Mouse (Mus musculus): Measurements from ENCODE around the gene Dcp1b. TPM values are rescaled to one million over a fixed set of nuclear protein-coding genes. Genes with fewer than 3 reads are reported as not detected.

Gene Dcp1b
- polyA plus RNA-seq, 1 experiment from 2014 or later, result 10.6 TPM

- Histone ChIP-seq H3K4me2 (ENCODE audit: low read length) (no peak overlapping the region), H3K9me3 (ENCODE audit: control insufficient read depth, low read length) (peaks cover 2% of the 10 kb centered on the region; the same call in 1 of the 2 replicates), H3K27me3 (replicated peaks; ENCODE audit: control insufficient read depth, insufficient read depth, low read length) (no peaks in the 10 kb centered on the region), H3K4me3 (ENCODE audit: low read length) (no peak overlapping the region), H3K9ac (ENCODE audit: low read depth, low read length) (no peak overlapping the region), H3K36me3 (ENCODE audit: control insufficient read depth, insufficient read depth, low read length) (no peaks in the 10 kb centered on the region), H3K4me1 (ENCODE audit: control insufficient read depth, insufficient read depth, low read depth, low read length) (no peaks in the 10 kb centered on the region), H3K27ac (ENCODE audit: low read depth, low read length) (no peak overlapping the region)
- 73% methylated on average over 4 of the region's 4 CpGs for WGBS
- ATAC-seq, result no peak
Observed at GRCm38 (mm10) chr6:119145109-119145508, 29.9 kb upstream of the Dcp1b start.

DNA sequence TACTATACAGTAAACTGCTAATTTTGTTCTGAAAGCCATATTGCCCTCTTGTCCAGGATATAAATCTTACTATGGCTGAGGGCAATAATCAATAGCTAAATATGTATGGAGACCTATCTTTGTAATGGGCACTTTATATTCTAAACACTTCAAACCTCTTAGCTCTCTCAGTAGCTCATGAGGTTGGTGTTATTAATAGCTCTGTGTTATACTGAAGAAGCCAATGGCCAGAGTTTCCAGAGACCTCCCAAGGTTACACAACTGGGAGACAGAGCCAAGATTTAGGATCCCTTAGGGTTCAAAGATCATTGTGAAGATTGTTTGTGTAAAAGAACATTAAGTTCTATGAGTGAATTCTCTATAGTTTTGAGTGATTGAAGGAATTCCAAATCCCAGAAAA, 9.4 kb upstream of the Dcp1b start:
- no peak overlapping the region for H3K27ac ChIP-seq (ENCODE audit: low read depth, low read length)
- no peak overlapping the region for H3K4me3 ChIP-seq (ENCODE audit: low read length)
- H3K27me3 ChIP-seq (replicated peaks; ENCODE audit: control insufficient read depth, insufficient read depth, low read length), result no peaks in the 10 kb centered on the region
- no peak for ATAC-seq
- H3K9ac ChIP-seq (ENCODE audit: low read depth, low read length), result no peak overlapping the region
- H3K4me2 ChIP-seq (ENCODE audit: low read length), result no peak overlapping the region
- H3K4me1 ChIP-seq (ENCODE audit: control insufficient read depth, insufficient read depth, low read depth, low read length), result no peaks in the 10 kb centered on the region
- H3K9me3 ChIP-seq (ENCODE audit: control insufficient read depth, low read length), result no peaks in the 10 kb centered on the region
- H3K36me3 ChIP-seq (ENCODE audit: control insufficient read depth, insufficient read depth, low read length), result no peaks in the 10 kb centered on the region

GRCm38 (mm10) chr6:119174307-119175074, 562 bp upstream of the Dcp1b start:
- H3K4me2 ChIP-seq (ENCODE audit: low read length), result peak overlapping the region; percentile 62

DNA sequence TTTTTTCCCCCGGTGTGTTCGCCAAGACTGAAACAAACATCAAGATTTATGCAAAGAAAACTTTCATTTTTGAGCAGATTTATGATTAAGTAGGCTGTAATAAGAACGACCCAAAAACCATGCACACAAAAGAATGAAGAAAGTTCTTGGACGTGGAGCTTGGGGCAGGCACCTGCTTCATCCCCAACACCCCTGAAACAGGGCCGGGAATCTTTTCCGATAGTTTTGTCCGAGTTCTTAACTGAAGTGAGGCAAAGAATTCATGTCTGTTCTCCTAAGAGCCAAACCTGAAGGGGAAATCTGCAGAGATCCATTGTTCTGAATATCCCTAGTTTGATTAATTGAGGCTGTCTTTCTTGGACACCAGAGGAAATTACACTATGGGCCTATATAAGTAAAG, 1.1 kb downstream of the Dcp1b start:
- no peak for ATAC-seq
- Histone ChIP-seq H3K4me2 (ENCODE audit: low read length) (peak overlapping the region; percentile 56), H3K9ac (ENCODE audit: low read depth, low read length) (no peak overlapping the region)

More at GRCm38 (mm10) chr6:119174307-119175074, 562 bp upstream of the Dcp1b start:
- H3K4me3 ChIP-seq (ENCODE audit: low read length), result peak overlapping the region; percentile 77
- peak overlapping the region; percentile 94 for H3K27ac ChIP-seq (ENCODE audit: low read depth, low read length)
- WGBS, result 53% methylated on average over 12 of the region's 12 CpGs
- peak overlapping the region; percentile 93 for H3K9ac ChIP-seq (ENCODE audit: low read depth, low read length)
- peak; percentile 22; the same call in 1 of the 2 replicates for ATAC-seq
- H3K27me3 ChIP-seq (replicated peaks; ENCODE audit: control insufficient read depth, insufficient read depth, low read length), result no peaks in the 10 kb centered on the region
- no peaks in the 10 kb centered on the region for H3K36me3 ChIP-seq (ENCODE audit: control insufficient read depth, insufficient read depth, low read length)
- peaks cover 10% of the 10 kb centered on the region for H3K4me1 ChIP-seq (ENCODE audit: control insufficient read depth, insufficient read depth, low read depth, low read length)
- H3K9me3 ChIP-seq (ENCODE audit: control insufficient read depth, low read length), result no peaks in the 10 kb centered on the region

DNA sequence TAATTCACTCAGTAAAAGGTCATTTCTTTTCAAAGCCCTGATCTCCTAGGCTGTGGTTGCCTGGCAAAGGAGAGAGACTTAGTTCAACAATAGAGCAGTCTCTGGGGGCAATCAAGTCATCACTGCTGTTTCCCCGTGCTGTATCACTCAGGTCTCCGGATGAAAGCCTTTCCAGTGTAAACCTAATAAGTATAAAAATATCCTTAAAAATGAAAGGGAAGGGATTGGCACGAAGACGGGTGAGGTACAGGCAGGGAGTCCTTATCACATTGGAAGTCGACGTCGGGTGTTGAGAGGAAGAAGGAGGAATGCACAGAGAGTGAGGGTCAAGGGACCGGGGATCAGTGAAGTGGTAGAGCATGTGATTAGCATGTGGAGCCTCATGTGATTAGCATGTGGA, 2.0 kb downstream of the Dcp1b start:
- Histone ChIP-seq H3K4me2 (ENCODE audit: low read length) (peak overlapping the region; percentile 5; the same call in 1 of the 2 replicates), H3K4me1 (ENCODE audit: control insufficient read depth, insufficient read depth, low read depth, low read length) (peaks cover 10% of the 10 kb centered on the region), H3K36me3 (ENCODE audit: control insufficient read depth, insufficient read depth, low read length) (no peaks in the 10 kb centered on the region), H3K4me3 (ENCODE audit: low read length) (no peak overlapping the region), H3K27ac (ENCODE audit: low read depth, low read length) (no peak overlapping the region), H3K27me3 (replicated peaks; ENCODE audit: control insufficient read depth, insufficient read depth, low read length) (no peaks in the 10 kb centered on the region), H3K9me3 (ENCODE audit: control insufficient read depth, low read length) (no peaks in the 10 kb centered on the region), H3K9ac (ENCODE audit: low read depth, low read length) (no peak overlapping the region)
- no peak for ATAC-seq
- 54% methylated on average over 8 of the region's 8 CpGs for WGBS

More for the DNA sequence above, 1.1 kb downstream of the Dcp1b start:
- Histone ChIP-seq H3K4me3 (ENCODE audit: low read length) (peak overlapping the region; percentile 77), H3K27me3 (replicated peaks; ENCODE audit: control insufficient read depth, insufficient read depth, low read length) (no peaks in the 10 kb centered on the region), H3K9me3 (ENCODE audit: control insufficient read depth, low read length) (no peaks in the 10 kb centered on the region), H3K27ac (ENCODE audit: low read depth, low read length) (no peak overlapping the region), H3K4me1 (ENCODE audit: control insufficient read depth, insufficient read depth, low read depth, low read length) (peaks cover 10% of the 10 kb centered on the region), H3K36me3 (ENCODE audit: control insufficient read depth, insufficient read depth, low read length) (no peaks in the 10 kb centered on the region)
- 74% methylated on average over 7 of the region's 7 CpGs for WGBS

DNA sequence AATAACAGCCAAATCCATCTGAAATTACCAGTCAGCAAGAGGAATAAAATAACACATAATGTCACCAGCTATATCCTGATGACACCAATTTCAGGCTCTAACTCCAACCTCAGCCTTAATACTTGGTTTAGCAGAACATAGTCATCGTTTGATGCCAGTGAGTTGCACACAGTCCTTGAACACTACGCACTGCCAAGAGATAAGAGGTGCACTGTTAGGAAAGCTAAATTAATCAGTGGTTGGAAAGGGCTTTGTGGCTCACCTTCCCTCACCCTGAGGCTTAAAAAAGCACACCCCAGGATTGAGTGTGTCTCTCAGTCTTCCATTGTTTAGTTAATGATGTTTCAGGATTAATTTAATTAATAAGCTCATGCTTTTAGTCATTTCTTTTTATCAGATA, 5.1 kb downstream of the Dcp1b start:
- Histone ChIP-seq H3K4me2 (ENCODE audit: low read length) (no peak overlapping the region), H3K27me3 (replicated peaks; ENCODE audit: control insufficient read depth, insufficient read depth, low read length) (no peaks in the 10 kb centered on the region), H3K4me1 (ENCODE audit: control insufficient read depth, insufficient read depth, low read depth, low read length) (peaks cover 10% of the 10 kb centered on the region), H3K9me3 (ENCODE audit: control insufficient read depth, low read length) (no peaks in the 10 kb centered on the region), H3K27ac (ENCODE audit: low read depth, low read length) (no peak overlapping the region), H3K36me3 (ENCODE audit: control insufficient read depth, insufficient read depth, low read length) (peaks cover 6% of the 10 kb centered on the region; the same call in 1 of the 2 replicates), H3K9ac (ENCODE audit: low read depth, low read length) (no peak overlapping the region), H3K4me3 (ENCODE audit: low read length) (no peak overlapping the region)
- WGBS, result 92% methylated on average over 2 of the region's 2 CpGs
- ATAC-seq, result no peak

- Histone ChIP-seq H3K4me3 (ENCODE audit: low read length) (no peak overlapping the region), H3K36me3 (ENCODE audit: control insufficient read depth, insufficient read depth, low read length) (peaks cover 6% of the 10 kb centered on the region; the same call in 1 of the 2 replicates), H3K9ac (ENCODE audit: low read depth, low read length) (no peak overlapping the region), H3K9me3 (ENCODE audit: control insufficient read depth, low read length) (no peaks in the 10 kb centered on the region), H3K4me2 (ENCODE audit: low read length) (no peak overlapping the region), H3K27me3 (replicated peaks; ENCODE audit: control insufficient read depth, insufficient read depth, low read length) (no peaks in the 10 kb centered on the region), H3K27ac (ENCODE audit: low read depth, low read length) (no peak overlapping the region), H3K4me1 (ENCODE audit: control insufficient read depth, insufficient read depth, low read depth, low read length) (no peaks in the 10 kb centered on the region)
- 90% methylated on average over 9 of the region's 9 CpGs for WGBS
- ATAC-seq, result no peak
Observed at GRCm38 (mm10) chr6:119182211-119182610, 7.2 kb downstream of the Dcp1b start.

- no peaks in the 10 kb centered on the region for H3K27me3 ChIP-seq (replicated peaks; ENCODE audit: control insufficient read depth, insufficient read depth, low read length)
- WGBS, result 61% methylated on average over 3 of the region's 3 CpGs
- no peak overlapping the region for H3K4me3 ChIP-seq (ENCODE audit: low read length)
- H3K4me2 ChIP-seq (ENCODE audit: low read length), result no peak overlapping the region
- H3K4me1 ChIP-seq (ENCODE audit: control insufficient read depth, insufficient read depth, low read depth, low read length), result no peaks in the 10 kb centered on the region
- H3K36me3 ChIP-seq (ENCODE audit: control insufficient read depth, insufficient read depth, low read length), result peaks cover 6% of the 10 kb centered on the region; the same call in 1 of the 2 replicates
- H3K9ac ChIP-seq (ENCODE audit: low read depth, low read length), result no peak overlapping the region
- H3K9me3 ChIP-seq (ENCODE audit: control insufficient read depth, low read length), result no peaks in the 10 kb centered on the region
- H3K27ac ChIP-seq (ENCODE audit: low read depth, low read length), result no peak overlapping the region
- ATAC-seq, result no peak
Observed at GRCm38 (mm10) chr6:119183781-119184180, 8.7 kb downstream of the Dcp1b start.

DNA sequence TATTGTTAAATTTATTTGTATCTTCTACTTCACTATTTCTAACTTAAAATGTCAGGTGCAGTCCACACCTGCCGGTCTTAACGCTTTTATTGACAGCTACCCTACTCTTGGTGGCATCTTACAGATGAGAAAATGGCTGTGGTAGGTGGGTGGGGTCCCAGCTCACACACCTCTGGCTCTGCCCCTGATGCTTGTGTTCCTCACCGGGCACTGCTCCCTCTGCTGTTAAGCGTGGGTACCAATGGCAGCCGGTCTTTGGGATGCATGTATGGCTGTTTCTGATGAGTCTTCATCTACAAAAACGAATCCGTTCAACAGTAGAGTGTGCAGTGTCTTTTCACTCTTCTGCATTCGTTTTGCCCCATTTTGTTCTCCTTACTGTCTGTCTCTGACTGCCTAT, 11.6 kb downstream of the Dcp1b start:
- Histone ChIP-seq H3K4me1 (ENCODE audit: control insufficient read depth, insufficient read depth, low read depth, low read length) (no peaks in the 10 kb centered on the region), H3K36me3 (ENCODE audit: control insufficient read depth, insufficient read depth, low read length) (peaks cover 9% of the 10 kb centered on the region), H3K27ac (ENCODE audit: low read depth, low read length) (no peak overlapping the region), H3K9me3 (ENCODE audit: control insufficient read depth, low read length) (no peaks in the 10 kb centered on the region), H3K27me3 (replicated peaks; ENCODE audit: control insufficient read depth, insufficient read depth, low read length) (no peaks in the 10 kb centered on the region), H3K4me2 (ENCODE audit: low read length) (no peak overlapping the region), H3K4me3 (ENCODE audit: low read length) (no peak overlapping the region), H3K9ac (ENCODE audit: low read depth, low read length) (no peak overlapping the region)
- ATAC-seq, result no peak
- 64% methylated on average over 8 of the region's 8 CpGs for WGBS

Measured in hindbrain, embryonic 16.5 days (tissue).